Mouse (Mus musculus) adrenal gland, postnatal 0 days (tissue): ENCODE measurements around the gene E2f6. TPM values are rescaled to one million over a fixed set of nuclear protein-coding genes. Genes with fewer than 3 reads are reported as not detected.

Source experiments
- microRNA-seq: library from miRNA; unstranded; fragments of <30 nt; microRNA quantifications from one replicate; pipeline ENCODE4, GENCODE M21; 2016; ENCODE audit warnings: borderline replicate concordance; ENCODE audit not compliant: insufficient number of aligned reads
- polyA plus RNA-seq: library from polyadenylated mRNA; unstranded; fragments of >200 nt; fragmentation: Nextera tagmentation; extraction: Ambion mirVana; gene quantifications from 2 replicates; pipeline ENCODE4 v1.2.1, GENCODE M21; 2015

The E2f6 gene
- polyA plus RNA-seq = 21.0 and 31.6 TPM in 2 replicates

GRCm38 (mm10) chr12:16810525-16811431 is at the start of gene E2f6:
E2f6 (plus strand) TSS chr12:16810963.

GRCm38 (mm10) chr12:16800259-16800958 is 10.4 kb upstream of the E2f6 start, which contains the start of gene Greb1:
Greb1 (minus strand) TSS chr12:16800886.

Small RNA genes lying within 50 kb of the gene (microRNA-seq; reads per million reads assigned to microRNA genes)
- not detected for gene Gm44305

Other genes with a start within 250 kb of the E2f6 start
- gene Lpin1, start 200.0 kb upstream of the E2f6 start, polyA plus RNA-seq = 6.4 and 6.7 TPM in 2 replicates
- not detected in 2 replicates for gene Ntsr2, start 157.6 kb upstream of the E2f6 start, polyA plus RNA-seq
- gene Greb1, start 10.1 kb upstream of the E2f6 start, polyA plus RNA-seq = 3.2 and 11.4 TPM in 2 replicates
- gene Rock2, start 83.9 kb downstream of the E2f6 start, polyA plus RNA-seq = 18.9 and 23.7 TPM in 2 replicates
- 6.8 and 9.8 TPM in 2 replicates for gene Pqlc3, start 189.4 kb downstream of the E2f6 start, polyA plus RNA-seq
- gene 2410004P03Rik, start 200.8 kb downstream of the E2f6 start, polyA plus RNA-seq = 0.08 and 0.25 TPM in 2 replicates